Mouse (Mus musculus): ENCODE measurements at regions not wholly inside any gene's neighbourhood (a gene's known extent, or its start where the extent isn't known, plus 50 kb on each side); places are given as distances from the start of the nearest gene placed in this dataset.

DNA sequence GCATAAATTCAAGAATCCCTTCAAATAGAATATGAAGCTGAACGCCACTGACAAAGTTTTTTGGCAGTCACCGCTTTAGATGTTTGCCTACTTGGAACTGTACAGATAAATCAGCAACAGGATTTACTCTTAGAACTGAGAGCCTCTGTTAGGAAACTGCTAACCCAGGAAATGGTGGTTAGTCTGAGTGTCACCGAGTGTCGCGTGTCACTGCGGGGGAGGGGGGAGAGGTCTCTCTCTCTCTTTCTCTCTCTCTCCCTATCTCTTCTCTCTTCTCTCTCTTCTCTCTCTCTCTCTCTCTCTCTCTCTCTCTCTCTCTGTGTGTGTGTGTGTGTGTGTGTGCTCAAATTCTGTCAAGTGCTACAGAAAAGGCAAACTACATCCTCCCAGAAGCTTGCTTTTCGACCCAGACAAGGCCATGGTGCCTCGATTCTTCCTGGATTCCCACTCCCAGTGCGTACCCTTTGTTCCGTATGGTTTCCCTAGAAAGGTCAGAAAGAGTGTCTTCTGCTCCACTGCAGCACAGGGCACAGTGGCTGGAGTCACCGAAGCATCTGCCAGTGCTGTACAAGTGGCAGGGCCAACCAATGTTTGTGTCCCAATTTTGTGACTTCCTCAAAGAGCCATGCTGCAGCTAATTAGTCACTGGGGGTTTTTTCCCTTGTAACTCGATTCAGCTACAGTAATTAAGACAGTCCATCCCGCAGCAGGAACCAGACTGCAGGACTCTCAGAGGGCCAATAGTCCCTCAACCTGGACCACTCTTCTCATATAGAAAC, 87.0 kb downstream of the Cog6 start:
- peak in 1 of 2 experiments; percentile 23 for DNase-seq (ENCODE audit: low spot score in 2 of 2)

DNA sequence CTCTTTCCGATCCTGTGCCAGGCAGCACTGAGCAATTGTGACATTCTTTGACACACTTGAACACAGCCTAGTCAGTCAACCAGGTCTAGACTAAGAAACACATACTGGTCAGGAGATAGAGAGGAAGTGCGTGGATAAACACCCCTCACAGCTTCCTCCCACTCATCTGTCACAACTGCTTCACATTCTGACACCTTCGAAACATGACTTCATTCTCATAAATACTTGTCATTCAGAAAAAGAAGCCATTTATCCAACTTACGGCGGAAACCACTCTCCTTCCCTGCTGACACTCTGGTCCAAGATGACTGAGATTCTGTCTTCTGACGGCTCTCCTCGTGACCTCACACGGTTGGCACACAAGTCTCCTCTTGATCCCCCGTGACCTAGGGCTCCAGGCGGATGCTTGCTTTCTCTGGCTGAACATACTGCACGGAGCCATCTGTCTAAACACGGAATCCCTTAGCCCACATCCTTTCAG, 89.6 kb downstream of the Cog6 start:
- peak in 1 of 2 experiments; percentile 20 for DNase-seq (ENCODE audit: low spot score in 2 of 2)

DNA sequence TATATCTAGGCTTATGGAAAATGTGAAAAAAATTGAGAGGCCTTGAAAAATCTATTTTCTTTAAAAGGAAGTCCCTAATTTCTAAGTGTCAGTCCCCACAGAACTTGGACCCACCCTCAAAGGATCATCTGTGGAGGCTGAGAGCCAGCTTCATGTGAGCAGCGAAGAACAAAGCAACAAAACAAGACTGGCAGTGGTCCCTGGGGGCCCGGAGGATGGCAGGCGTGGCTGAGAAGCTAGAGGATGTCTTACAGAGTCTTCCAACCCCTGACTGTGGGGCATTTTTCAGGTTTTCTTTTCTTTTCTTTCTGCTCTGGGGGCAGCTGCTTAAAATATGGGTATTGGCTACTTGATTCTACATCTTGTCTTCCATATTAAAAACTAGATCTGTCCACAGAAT, 90.5 kb downstream of the Cog6 start:
- peak in 1 of 2 experiments; percentile 64 for DNase-seq (ENCODE audit: low spot score in 2 of 2)

DNA sequence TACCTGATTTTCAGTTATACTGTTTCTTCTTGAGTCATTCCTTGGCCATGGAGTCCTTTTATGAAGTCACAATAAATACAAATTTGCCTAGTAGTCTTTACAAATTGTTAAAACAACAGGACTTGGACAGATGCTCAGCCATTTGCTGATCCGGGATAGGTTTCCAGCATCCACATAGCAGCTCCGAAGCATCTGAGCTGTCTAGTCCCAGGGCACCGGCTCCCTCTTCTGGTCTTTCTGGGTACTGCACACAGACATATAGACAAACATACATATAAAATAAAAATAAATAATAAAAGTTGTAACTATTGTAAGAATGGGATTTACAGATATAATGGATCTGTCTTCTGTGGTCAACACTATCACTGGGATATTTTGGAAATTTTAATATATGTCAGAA, 91.8 kb downstream of the Cog6 start:
- DNase-seq (ENCODE audit: low spot score in 2 of 2): peak; percentile 24 to 66

DNA sequence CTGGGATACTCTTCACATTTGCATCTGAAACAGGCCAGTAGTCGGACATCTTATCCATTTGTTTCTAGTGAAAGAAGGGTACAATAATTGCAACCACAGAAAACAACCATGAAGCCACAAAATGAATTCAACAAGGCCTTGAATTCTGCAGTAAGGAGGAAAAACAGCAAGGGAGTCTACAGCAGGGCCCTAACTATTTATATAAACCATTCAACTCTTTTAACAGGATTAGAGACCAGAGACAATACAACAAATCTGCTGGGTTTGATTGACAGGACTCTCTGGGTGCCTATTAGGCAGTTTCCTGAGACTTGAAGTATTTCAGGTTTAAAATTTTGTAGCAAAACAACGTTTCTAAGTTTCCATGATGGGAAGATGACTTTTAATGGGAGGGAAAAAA, 92.4 kb downstream of the Cog6 start:
- no peak for DNase-seq (ENCODE audit: low spot score in 2 of 2)

DNA sequence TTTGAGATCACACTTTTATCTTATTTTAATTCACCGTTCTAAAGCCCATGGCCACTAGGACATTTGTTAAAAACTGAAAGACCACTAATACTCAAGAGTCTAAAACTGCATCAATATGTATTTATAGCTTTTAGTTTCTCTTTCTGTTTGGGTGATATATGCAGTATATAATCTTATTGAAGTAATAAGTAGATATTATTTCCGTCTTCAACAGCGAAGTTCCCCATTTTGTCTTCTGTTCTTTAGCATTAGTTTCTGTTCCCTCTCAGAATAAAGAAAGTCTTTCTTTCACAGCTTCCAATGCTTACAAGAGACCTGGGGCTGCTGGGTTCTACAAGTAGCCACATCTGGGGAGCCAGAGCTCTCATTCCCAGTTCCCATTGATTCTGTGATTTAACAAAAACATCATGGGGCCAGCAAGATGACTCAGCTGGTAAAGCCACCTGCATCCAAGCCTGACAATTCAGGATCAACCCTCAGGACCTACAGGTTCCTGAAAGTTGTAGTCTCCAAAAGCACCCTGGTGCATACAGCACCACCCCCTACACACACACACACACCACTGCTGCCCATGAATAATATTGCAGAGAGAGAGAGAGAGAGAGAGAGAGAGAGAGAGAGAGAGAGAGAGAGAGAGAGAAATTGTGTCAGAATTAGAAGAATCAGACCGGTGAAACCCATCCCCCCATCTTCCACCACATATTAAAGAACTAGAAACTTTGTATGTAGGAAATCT, 93.0 kb downstream of the Cog6 start:
- no peak for DNase-seq (ENCODE audit: low spot score in 2 of 2)

DNA sequence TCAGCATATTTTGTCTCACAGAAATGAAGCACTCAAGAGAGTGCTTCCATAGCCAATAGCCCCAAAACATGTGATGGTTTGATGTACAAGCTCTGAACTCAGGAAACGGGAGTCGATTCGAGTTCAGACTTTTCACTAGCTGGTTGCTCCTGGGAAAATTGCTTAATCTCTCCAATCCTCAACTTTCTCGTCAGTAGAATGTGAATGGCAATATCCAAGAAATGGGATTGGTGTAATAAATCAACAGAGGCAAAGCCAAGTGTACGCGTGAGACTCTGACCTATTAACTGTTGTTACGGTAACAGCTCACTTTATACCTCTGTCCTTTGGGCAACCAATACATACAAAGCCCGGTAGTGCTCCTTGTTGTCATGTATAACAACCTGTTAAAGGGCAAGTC, 94.6 kb downstream of the Cog6 start:
- DNase-seq (ENCODE audit: low spot score in 2 of 2): no peak

DNA sequence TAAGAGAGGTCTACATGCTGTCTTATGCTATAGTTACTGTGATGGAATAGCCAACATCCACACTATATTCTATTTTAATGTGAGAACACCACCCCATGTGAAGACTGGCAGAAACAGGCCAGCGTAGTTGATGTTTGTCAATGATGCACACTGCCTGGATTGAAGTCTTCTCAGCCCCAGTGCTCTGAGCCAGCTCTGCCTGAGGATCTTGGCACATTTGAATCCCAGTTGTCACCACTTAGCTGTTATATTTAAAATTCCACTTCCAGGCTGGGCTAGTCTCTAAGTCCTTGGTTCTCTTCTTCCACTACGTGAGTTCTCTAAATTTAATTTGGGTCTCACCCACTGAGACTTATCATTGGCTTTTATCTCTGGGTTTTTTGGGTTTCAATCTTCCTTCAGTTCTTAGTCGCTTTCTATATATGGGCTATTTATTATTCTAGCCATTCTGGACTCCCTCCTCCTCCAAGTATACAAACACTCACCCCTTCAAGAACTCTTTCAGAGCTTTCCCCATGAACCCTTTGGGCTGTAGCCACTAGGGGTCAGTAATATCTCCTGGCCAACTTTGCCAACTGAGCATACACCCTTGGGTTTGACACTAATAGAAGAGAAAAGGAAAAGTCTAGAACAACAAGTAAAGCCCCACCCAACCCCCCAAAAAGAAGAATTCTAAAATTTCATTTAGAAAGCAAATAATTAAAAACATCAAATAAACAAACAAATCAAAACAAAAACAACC, 110.0 kb downstream of the Cog6 start:
- peak in 1 of 2 experiments; percentile 23 for DNase-seq (ENCODE audit: low spot score in 2 of 2)

DNA sequence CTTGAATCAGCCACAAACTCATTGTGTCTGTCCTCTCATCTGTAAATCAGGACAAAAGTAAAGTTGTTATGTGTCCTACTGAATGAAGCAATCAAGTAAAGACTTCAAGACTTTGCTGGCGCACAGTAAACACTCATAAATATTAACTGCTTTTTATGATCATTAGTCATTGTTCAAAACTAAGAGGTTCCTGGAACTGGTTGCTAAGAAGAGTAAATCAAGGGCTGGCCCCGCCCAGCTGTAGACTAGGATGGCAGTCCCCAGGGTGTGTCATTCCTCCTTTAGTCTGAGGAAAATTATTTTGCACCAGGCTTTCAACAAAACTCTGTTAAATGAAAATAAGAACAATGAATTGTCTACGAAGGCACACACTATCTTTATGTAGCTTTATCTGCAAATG, 113.0 kb downstream of the Cog6 start:
- DNase-seq (ENCODE audit: low spot score in 2 of 2): no peak

DNA sequence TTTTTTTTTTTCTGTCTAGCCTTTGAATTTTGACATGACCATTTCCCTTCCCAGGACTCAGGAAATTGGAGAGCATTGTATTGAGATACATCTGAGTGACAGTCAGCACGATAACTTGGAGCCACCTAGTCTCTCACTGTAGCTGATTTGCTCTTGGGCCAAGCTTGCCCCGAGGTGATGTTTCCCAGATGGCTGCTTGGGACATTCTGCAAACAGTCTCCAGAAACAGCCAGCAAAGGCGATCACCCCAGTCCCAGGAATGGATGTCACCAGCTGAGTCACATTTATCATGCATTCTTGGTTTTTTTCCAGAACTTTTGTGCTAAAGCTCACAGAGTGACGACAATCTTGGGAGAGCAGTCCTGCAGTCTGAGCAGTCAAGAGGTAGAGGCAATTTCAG, 119.4 kb downstream of the Cog6 start:
- DNase-seq (ENCODE audit: low spot score in 2 of 2): no peak

DNA sequence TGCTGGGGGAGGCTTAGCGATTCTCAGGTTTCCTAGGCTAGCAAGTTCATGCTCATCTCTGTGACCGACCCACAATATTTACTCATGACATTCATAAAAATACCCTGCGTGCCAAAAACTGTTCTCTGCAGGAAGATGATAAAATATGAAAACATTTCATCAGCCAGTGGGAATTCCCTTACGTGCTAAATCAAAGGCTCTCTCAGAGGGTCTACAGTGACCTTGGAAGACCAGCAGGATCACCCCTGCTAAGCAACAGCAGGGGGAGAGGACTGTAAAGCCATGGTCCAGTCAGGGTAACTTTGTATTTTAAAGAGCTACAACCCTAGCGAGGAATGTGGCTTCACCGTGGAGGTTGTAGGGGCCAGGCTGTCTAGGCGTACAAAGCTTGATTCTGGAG, 120.6 kb downstream of the Cog6 start:
- DNase-seq (ENCODE audit: low spot score in 2 of 2): no peak

DNA sequence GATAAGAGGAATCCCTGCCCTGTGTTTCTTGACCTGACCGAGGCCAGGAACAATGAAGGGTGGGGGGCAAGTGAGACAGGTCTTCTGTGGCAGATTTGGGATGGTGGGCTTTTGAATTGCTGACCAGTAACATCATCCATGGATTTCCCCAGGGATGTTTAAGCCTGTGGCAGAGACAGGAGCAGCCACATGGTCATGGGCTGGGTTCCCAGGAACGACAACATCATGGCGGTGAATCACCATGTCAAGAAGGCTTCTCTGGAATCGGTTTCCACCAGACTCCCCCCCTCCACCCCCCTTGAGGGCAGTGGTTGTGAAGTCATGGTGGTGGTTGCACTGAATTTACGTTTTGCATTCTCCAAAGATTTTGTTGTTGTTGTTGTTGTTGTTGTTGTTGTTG, 121.3 kb downstream of the Cog6 start:
- DNase-seq (ENCODE audit: low spot score in 2 of 2): no peak

DNA sequence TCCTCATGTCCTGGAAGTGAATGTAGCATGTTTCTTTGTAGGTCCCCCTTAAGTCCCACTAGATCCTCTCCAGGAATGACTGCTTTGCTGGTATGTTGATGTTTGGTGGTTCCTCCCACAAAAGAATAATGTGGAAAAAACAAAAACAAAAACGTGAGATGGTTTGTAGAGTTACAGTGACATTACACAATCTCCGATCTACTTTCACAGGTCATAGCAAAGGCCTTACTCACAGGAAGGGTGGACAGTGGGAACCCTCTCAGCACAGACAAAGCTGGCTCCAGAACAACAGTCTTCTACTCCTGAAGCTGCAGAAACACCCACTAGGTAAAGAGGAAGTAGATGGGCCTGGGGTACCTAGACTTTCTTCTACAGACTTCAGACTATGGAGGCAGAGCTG, 122.2 kb downstream of the Cog6 start:
- DNase-seq (ENCODE audit: low spot score in 2 of 2): no peak

DNA sequence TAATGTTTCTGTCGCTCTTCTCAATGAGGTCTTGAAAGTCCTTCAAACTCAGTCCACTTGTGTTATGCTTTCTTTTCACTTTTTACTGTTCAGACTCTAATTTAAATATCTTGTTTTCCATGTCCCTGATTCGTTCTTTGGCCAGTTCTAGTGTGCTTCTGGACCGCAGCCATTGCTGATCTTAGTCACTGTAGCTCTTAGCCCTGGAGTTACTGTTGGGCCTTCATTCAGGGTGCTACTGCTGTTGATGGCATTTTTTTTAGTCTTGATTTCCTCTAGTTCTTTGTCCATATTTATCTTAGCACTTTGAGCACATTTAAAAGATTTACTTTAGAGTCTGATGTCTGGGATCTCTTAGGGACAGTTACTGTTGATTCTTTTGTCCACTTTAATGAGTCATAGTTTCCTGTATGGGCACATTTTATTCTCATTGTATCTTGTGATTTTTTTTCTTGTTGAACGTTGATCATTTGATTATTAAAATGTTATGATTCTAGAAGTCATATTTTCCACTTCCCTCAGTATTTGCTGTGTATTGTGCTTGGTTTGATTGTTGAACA, 127.8 kb downstream of the Cog6 start:
- no peak for DNase-seq (ENCODE audit: low spot score in 2 of 2)

DNA sequence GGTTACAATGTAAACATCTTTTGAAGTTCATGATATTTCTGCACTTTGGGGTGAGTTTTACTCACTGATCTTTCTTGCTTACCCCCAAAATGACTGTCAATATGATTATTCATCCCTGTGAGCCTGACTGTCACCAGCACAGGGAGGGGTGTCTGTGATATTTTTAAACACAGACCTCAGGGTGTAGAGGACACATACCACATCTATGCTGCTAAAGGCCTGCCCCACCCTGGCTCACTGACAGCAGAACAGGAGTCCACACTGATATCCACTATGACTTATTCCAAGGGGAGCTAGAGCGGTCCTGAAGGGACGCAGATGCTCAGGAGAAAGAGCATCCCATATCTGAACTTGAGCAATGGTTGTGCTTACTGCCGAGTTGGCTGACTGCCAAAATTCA, 135.1 kb downstream of the Cog6 start:
- DNase-seq (ENCODE audit: low spot score in 2 of 2): no peak

DNA sequence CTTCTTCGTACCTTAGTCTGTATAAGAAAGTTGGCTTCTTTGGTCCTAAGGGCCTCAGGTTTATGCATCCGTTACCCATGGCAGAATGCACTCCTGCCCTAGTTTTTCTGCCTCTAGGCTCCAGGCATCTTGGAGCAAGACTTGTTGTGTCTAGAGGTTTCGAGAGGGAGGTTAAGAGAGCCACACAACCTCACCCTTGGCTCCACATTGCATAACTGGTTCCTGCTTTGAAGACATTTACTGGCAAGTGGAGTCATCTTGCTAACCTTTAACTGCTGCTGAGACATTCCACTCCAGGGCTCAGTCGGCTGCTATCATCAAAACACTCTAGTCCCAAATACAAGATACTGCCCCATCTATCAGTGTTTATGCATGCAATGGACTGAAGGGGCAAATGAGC, 135.9 kb downstream of the Cog6 start:
- no peak for DNase-seq (ENCODE audit: low spot score in 2 of 2)

DNA sequence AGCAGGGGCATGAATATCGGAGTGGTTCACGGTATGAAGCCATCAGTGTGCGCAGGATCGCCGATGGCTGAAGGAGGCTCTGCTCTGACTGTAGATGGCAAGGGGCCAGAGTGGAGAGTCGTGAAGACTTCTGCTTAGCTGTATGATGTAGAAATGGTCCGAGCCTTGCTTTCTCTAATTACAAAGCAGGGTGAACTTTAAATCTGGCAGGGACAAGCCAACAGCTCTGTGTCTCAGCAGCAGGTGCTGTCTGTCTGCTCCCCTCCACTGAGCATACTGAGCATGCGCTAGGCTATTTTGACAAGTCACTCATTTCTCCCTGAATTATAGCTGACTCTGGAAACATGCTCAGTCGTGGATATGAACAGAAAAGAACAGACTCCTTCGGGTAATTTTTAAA, 137.3 kb downstream of the Cog6 start:
- no peak for DNase-seq (ENCODE audit: low spot score in 2 of 2)

DNA sequence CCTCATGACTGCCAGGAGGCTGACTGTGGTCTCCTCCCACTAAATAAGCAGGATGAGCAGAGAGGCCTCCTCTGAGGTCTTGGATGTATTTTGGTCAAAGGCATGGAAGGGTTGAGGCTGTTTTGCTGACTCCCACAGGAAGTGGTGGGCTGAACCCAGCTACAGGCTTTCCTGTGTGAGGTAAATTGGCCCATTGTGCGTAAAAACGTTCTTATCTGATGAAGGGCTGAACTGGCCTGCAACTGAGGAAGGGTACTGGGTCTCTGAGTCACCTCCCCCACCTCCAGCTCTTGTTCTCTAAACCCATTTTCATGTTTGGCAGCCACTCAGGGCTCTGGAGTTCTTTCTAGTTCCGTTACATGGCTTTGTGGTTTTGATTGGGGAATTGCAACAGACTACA, 138.7 kb downstream of the Cog6 start:
- no peak for DNase-seq (ENCODE audit: low spot score in 2 of 2)

DNA sequence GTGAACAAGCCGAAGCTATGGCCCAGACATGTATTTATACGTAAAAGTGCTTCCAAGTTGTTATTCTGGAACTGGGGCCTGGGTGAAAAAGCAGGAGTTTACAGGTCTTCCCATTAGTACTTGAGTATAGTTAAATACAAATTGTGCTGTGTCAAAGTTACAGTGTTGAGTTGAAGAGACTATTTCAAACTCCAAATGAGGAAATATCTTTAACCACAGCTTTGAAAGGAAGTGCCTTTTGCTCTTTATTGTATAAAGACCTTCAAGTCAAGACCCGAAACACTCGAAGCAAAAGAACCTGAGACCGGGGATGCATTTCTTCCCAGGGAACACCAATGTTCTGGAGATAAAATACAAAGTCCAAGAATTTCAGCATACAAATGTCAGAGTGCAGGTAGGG, 144.8 kb downstream of the Cog6 start:
- DNase-seq (ENCODE audit: low spot score in 2 of 2): no peak

DNA sequence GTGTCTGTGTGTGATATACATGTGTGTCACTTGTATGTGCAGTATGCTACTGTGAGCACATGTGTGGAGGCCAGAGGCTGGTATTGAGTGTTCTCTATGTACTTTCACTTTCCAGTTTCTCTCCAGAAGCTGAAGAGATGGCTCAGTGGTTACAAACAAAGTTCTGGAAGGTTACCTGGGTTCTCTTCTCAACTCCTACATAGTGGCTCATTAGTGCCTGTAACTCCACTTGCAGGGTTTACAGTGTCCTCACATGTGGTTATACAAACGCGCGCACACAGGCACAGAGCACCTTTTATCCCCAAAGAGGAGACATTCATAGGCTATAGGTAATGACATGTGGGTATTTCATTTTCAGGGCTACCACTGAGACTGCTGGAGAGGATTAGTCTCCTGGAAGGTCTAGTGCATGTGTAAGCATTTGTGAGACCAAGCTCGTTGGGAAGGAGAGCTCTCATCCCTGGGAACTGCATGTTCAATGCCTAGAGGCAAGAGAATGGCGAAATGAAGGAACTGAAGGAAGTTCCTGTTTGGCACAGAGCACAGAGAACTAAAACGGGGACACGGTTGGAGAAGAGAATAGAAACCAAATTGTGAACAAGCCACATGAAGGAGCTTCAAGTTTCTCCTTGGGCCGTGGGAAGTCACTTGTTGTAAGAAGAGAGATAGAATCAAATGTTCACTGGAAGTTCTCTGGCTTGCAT, 153.7 kb downstream of the Cog6 start:
- DNase-seq (ENCODE audit: low spot score in 2 of 2): no peak

DNA sequence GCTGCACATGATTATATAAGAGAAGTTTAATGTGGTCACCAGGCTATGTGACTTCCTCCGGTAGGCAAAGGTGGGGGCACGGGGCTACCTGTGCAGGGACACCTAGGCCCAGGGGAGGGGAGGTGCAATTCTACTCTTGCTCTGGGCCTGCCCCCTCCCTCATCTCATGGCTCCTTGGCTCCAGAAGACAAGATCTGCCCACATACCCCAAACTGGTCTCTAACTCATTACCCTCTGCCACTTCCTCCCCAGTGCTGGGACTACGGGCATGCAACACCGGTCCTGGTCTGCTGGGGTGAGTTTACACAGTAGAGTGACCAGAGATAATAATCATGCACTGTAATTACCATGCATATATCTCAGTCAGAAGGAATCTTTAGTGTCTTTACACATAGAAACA, 155.0 kb downstream of the Cog6 start:
- no peak for DNase-seq (ENCODE audit: low spot score in 2 of 2)

DNA sequence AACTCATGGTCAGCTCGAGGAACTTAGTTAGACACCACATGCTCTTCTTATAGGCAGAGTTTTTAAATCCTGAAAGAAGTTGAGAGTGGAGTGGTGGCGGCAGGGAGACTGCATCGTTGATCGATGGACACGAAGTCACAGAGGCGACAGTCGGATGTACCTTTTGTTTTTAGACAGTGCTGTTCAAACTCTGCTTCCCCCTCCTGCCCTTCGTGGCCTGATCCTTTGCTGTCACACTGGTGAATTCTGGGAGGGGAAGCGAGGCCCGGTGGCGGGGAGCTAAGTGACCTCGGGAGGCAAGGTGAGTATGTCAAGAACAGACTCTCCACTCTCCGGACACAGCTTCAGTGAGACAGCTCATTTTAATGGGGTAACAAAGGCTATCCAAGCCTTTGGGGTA, 155.5 kb downstream of the Cog6 start:
- DNase-seq (ENCODE audit: low spot score in 2 of 2): no peak
